Mouse (Mus musculus) layer of hippocampus, postnatal 10 days (tissue): ENCODE results near the gene Rpl18a. TPM values are rescaled to one million over a fixed set of nuclear protein-coding genes. Genes with fewer than 3 reads are reported as not detected.

ENCODE experiments used
- DNase-seq, 2 experiments: peaks; one replicate each; pipeline ENCODE4 v3.0.0; 2021; ENCODE audit warnings: low spot score in 2 of 2
- microRNA-seq, 2 experiments: library from miRNA; unstranded; fragments of <30 nt; microRNA quantifications; one replicate each; pipeline ENCODE4 v1.2.0; 2021
- total RNA-seq, 2 experiments: library from RNA; stranded (reverse); gene quantifications; 2 replicates each; pipeline ENCODE4 v1.2.3; 2021

The Rpl18a gene
- total RNA-seq, 2 experiments from 2014 or later, result 832 to 857 TPM

DNA sequence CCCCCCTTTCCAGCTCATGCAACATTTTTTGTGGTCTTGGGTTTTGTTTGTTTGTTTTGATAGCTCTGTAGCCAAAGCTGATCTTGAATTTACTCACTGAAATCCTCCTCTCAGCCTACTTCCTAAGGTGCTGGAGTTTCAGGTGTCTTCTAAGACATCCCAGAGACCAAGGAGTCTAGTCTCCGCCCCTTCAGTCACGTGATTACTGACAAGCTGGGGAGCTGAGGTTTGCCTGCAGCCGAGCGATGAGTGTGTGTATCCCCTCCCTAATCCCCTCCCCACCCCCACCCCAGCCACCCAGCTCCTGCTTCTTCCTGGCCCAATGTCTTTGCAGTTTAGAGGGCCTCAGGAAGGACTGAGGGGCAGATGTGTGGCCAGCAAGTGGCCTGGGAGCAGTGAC is 39.7 kb downstream of the Rpl18a start:
- DNase-seq, result no peak

DNA sequence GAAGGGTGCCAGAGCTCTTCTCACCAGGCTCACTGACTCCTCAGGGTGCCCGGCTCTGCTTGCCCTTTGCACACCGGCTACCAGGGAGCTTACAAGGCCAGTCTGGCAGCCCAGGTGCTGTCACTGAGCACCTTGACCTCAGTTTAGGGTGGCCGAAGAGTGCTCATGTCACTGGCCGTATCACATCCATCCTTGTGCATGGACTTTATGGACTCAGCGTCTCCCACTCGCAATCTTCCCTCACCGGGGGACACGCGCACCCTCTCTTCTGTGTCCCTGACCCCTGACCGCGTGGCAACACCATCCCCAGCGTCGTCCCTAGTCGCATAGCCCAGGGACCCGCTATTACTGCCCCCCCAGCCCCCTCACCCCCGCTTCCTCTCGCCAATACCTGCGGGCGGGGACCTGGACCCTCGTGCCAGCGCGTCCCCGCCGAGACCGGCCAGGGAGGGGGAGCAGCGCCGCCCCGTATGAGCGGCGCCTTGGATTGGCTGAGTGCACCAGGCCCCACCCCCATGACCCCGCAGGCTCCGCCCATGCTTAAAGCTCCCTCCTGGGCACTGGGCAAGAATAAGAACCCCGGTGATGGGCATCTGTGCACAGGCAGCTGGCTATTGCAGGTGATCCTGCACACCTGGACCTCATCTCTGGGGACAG is 40.5 kb downstream of the Rpl18a start:
- peak; percentile 77 to 85 for DNase-seq

DNA sequence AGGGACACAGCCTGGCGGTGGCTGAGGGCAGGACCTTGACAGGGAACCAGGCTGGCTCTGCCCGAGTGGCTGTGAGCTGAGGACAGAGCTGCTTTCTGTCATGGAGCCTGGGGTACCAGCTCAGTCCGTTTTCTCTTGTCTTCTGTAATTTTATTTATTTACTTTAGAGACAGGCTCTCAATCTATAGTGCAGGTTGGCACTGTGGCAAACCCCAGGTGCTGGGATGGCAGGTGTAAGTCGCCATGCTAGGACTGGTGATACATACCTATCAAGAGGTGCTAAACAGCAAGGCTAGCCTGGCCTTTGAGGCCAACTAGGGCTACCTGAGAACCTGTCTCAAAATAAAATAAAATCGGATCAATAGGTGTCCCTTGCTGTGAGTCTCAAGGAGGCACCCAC is 41.2 kb downstream of the Rpl18a start:
- DNase-seq, result no peak

DNA sequence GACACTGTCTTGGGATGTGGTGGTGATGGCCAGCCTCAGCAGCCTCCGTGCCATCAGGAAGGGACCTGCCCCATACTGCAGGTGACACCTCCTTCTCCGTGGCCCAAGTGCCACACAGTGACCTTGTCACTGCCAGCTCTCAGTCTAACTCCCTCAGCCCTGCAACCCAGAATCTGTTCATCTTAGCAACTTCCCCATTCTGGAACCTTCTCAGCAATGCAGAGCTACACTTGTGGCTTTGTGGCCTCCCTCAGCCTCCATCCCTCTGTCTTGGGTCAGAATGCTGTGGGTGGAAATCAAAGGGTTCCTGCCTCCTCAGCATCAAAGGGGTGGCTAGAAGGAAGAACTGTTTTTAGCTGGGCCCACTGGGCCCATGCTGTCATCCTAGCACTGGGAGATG is 43.3 kb downstream of the Rpl18a start:
- DNase-seq, result no peak

DNA sequence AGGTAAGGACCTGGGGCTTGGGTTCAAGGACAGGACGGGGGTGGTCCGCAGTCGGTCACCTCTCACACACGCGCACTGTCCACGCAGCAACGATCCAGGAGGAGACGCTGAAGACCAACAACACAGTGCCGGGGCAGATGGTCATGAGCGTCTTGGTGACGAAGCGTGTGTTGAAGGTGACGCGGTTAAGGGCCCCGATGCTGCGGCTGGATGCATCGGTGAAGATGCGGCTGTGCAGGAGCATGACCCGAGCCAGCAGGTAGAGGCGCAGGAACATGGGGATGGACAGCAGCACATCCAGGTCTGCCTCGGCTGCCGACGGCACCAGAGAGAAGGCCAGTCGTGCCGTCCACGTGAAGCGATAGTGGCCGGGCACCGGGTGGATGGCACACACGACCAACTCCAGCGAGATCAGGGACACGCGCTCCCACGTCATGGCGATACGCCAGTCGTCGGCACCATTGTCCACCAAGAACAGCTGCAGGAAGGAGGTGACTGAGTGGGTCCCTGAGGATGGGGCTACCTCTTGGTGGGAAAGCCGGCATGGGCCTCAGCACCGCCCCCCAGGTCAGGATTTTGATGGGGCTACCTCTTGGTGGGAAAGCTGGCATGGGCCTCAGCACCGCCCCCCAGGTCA is 44.5 kb downstream of the Rpl18a start:
- no peak for DNase-seq

DNA sequence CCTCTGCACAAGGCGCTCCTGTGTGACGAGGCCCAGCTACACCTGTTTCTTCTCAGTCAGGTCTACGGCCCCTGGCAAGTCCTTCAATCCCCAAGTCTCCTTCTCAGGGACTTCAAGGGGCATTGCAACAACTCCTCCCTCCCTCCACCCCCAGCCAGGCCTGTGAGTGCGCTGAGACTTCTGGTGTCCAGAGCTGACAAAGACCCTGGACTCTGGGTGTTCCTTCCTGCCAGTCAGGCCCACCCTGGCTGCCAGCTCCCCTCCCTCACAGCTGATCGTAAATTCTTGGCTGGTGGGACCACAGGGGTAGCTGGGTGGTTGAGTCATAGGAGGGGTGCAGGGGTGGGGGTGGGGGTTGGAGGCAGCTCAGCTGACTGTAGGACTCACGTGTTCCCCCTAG is 45.4 kb downstream of the Rpl18a start:
- DNase-seq, result no peak

DNA sequence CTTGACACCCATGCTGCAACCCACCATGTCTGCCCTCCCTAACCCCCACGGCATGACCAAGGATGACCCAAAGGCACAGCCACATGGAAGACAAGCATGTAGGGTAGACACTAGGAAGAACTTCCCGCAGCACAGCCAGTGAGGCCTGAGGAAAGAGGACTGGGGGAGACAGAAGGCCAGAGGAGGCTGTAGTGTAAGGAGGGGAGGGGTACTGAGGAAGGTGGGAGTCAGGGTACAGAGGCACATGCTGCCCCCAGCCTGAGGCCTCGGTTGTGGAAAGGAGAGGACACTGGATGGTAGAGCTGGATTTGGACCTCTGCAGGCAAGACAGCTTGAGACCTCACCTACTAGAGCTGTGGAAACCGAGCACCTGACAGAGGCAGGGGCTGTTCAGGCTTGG is 46.3 kb downstream of the Rpl18a start:
- DNase-seq, result no peak

DNA sequence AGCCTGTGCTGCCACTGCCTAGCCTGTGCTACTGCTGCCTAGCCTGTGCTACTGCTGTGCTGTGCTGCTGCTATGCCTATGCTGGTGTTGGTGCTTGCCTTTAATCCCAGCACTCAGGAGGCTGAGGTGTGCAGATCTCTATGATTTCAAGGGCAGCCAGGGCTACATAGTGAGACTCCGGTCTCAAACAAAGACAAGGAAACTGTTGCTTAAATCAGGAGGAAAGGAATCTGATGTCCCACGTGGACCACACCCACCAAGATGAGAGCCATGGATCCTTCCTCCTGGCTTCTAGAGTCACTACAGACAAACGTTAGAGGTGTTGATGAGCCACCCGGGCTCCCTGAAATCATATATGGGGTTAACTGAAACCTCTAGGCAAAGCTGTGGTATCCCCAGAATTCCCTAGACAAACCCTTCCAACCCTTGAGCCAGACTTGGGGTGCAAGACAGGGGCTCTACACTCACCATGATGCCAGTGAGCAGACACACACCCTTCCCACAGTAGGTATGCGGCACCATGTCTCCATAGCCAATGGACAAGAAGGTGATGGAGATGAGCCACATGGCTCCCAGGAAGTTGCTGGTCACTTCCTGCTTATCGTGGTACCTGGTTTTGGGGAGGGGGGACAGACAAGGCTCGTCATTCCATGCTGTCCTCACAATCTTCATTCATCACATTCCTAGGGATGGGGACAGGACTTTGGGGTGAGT is 46.9 kb downstream of the Rpl18a start:
- DNase-seq, result no peak

DNA sequence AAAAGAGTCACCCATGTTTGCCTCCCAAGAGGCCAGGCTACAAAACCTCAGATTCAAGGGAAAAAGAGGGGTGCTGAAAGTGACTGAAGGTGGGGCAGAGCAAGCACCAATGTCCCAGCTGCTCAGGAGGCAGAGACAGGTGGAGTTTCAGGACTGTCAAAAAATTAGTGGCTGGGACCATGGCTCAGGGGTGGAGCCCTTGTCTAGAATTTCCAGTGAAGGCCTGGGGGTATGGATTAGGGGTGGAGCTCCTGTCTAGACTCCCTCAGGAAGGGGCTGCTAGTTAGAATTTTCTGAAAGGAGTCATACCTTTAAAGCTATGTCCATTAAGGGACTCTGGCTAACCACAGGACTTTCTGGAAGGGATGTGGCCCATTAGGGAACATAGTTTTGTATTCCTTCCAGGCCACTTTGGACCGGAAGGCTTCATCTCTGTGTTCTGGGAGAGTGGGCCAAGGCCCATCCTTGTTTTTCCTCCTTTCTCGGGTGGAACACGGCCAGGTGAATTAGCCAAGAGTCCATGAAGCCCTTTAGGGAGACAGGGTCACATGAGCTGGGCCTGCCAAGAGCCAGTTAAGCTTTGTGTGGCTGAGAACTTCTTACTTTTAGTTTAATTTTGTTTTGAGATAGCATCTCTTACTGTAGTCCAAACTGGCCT is 47.8 kb downstream of the Rpl18a start:
- DNase-seq, result no peak

DNA sequence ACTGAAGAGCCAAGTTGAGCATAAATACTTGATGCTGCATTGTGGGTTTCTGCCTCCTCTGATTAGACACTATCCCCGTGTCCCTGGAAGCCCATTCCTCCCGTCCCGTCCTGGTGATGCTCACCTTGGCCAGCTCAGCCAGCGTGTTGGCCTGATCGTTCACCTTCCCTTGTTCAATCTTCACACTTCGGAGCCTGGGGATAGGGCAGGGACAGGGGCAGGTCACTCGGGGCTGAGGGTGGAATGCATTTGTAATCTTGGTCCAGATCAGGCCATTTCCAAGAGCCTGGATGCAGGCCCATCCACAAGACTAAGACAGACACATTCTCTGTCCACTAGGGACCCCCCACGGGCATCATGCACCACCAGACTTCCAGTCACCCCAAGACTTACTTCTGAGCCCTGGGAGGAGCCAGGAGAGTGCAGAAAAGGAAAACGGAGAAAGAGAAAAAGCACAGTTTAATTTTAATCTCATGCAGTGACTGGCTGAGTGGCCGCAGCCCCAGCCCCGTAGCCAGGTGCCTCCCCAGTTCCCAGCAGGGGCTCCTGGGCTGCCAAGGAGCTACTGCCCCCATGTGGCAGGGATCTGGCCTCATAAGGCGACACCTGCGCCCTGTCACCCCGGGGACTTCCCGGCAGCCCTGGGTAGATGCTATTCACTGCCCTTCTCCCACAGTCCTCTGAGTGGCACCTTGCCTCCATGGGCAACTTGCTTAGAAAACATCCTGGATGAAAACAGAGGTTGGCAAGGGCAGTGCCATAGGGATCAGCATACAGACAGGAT is 50.6 kb downstream of the Rpl18a start:
- no peak for DNase-seq

DNA sequence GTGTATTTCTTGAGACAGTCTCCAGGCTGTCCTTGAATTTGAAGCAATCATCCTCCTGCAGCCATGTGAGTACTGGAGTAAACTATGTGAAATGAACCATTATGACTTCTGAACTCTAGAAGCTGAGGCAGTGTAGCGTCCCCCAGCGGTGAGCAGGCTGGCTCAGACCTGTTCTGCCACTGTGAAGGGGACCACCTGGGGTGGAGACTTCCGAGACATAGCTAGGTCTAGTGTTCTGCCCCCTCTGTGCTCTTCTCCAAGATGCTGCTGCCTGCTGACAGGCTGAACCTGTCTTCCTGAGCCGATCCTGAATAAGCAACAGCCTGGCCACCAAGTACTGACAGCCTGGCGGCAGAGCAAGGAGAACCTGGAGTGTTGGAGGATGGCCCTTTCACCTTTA is 52.1 kb downstream of the Rpl18a start:
- DNase-seq, result no peak

Small RNA genes within 50 kb of the gene (microRNA-seq; reads per million reads assigned to microRNA genes)
- 25.9 to 27.1 reads per million in 2 experiments for gene Mir1969
- gene Mir7067, result 2.5 to 2.7 reads per million in 2 experiments

Other genes starting within 250 kb of the Rpl18a start
- gene Pgpep1, start 237.0 kb downstream of the Rpl18a start, total RNA-seq, result 10 to 100 TPM; 25.8 to 31.9 TPM
- gene Lsm4, start 224.2 kb downstream of the Rpl18a start, total RNA-seq, result 10 to 100 TPM; 72.3 to 76.5 TPM
- gene Jund, start 198.5 kb downstream of the Rpl18a start, total RNA-seq, result 100 to 1,000 TPM; 166 to 187 TPM
- gene Iqcn, start 194.0 kb downstream of the Rpl18a start, total RNA-seq, result under 1 TPM in 1 of 2 experiments, not detected in 1; 0.07 TPM
- gene Gm3336, start 178.9 kb downstream of the Rpl18a start, total RNA-seq, result not detected
- under 1 TPM; 0.51 to 0.64 TPM for gene Pde4c, start 173.7 kb downstream of the Rpl18a start, total RNA-seq
- gene Rab3a, start 142.7 kb downstream of the Rpl18a start, total RNA-seq, result 100 to 1,000 TPM; 584 to 714 TPM
- 10 to 100 TPM; 45.3 to 49.9 TPM for gene Mpv17l2, start 136.5 kb downstream of the Rpl18a start, total RNA-seq
- 100 to 1,000 TPM; 170 to 174 TPM for gene Pik3r2, start 120.7 kb downstream of the Rpl18a start, total RNA-seq
- gene Mast3, start 92.4 kb downstream of the Rpl18a start, total RNA-seq, result 100 to 1,000 TPM; 179 to 186 TPM
- under 1 TPM; 0.30 to 0.38 TPM for gene Il12rb1, start 89.0 kb downstream of the Rpl18a start, total RNA-seq
- 10 to 100 TPM; 15.7 to 18.1 TPM for gene Arrdc2, start 57.7 kb downstream of the Rpl18a start, total RNA-seq
- gene Kcnn1, start 34.2 kb downstream of the Rpl18a start, total RNA-seq, result 10 to 100 TPM; 25.3 to 28.3 TPM
- gene Ccdc124, start 23.5 kb downstream of the Rpl18a start, total RNA-seq, result 100 to 1,000 TPM in 1 of 2 experiments, 10 to 100 TPM in 1; 97.6 to 108 TPM
- 1 to 10 TPM; 5.2 to 6.9 TPM for gene Slc5a5, start 4.7 kb downstream of the Rpl18a start, total RNA-seq
- 100 to 1,000 TPM in 1 of 2 experiments, 10 to 100 TPM in 1; 75.1 to 101 TPM for gene Map1s, start 8.5 kb upstream of the Rpl18a start, total RNA-seq